Mouse (Mus musculus): ENCODE measurements around the gene Fam107a.

Gene Fam107a

GRCm38 (mm10) chr14:8255076-8255729 lies 62.6 kb downstream of the Fam107a start:
- DNase-seq: peak; percentile 14

GRCm38 (mm10) chr14:8251330-8251885 lies 66.4 kb downstream of the Fam107a start:
- no peak for DNase-seq

GRCm38 (mm10) chr14:8250141-8250871 lies 67.5 kb downstream of the Fam107a start:
- DNase-seq: no peak

- DNase-seq: no peak
Measured at GRCm38 (mm10) chr14:8249206-8249605, 68.6 kb downstream of the Fam107a start.

- no peak for DNase-seq
Measured at GRCm38 (mm10) chr14:8246878-8247277, 70.9 kb downstream of the Fam107a start.
